Mouse (Mus musculus) ES-Bruce4 (cell line): ENCODE measurements around the gene Ngp. TPM values are rescaled to one million over a fixed set of nuclear protein-coding genes. Genes with fewer than 3 reads are reported as not detected.
"Not testable (repeated sequence)": the region's sequence is repeated elsewhere in the genome, so short reads cannot be mapped to it uniquely, and the experiment has no call there.

Experiments
- H3K27ac ChIP-seq: 2 replicates; pipeline ENCODE4 v1.5.1; 2012; ENCODE audit warnings: low read length, inconsistent platforms; ENCODE audit not compliant: insufficient read depth
- H3K27me3 ChIP-seq: 2 replicates; pipeline ENCODE4 v1.6.1; 2012; ENCODE audit warnings: mild to moderate bottlenecking, low read length, inconsistent platforms; ENCODE audit not compliant: control insufficient read depth, poor library complexity, insufficient read depth, severe bottlenecking
- H3K36me3 ChIP-seq: 2 replicates; pipeline ENCODE4 v1.6.1; 2012; ENCODE audit warnings: inconsistent platforms, mild to moderate bottlenecking, low read length, moderate library complexity; ENCODE audit not compliant: control insufficient read depth, poor library complexity, insufficient read depth, severe bottlenecking
- H3K4me1 ChIP-seq: one replicate; pipeline ENCODE4 v1.8.1; 2011; ENCODE audit warnings: low read length; ENCODE audit not compliant: control insufficient read depth, insufficient read depth
- H3K4me3 ChIP-seq: 2 replicates; pipeline ENCODE4 v1.5.1; 2011; ENCODE audit warnings: low read depth, mild to moderate bottlenecking, low read length
- H3K9ac ChIP-seq: 2 replicates; pipeline ENCODE4 v1.6.1; 2012; ENCODE audit warnings: low read depth, mild to moderate bottlenecking, inconsistent platforms; ENCODE audit not compliant: poor library complexity, severe bottlenecking
- H3K9me3 ChIP-seq: replicated peaks from 2 replicates; pipeline ENCODE4 v1.6.1; 2012; ENCODE audit warnings: mild to moderate bottlenecking, low read length, inconsistent platforms; ENCODE audit not compliant: control insufficient read depth, poor library complexity, insufficient read depth, severe bottlenecking
- CTCF ChIP-seq: IDR thresholded peaks from one replicate; pipeline ENCODE4 v1.8.1; 2011; ENCODE audit warnings: low read depth, low read length
- EP300 ChIP-seq: IDR thresholded peaks from 2 replicates; pipeline ENCODE4 v1.6.1; 2011; ENCODE audit warnings: low read depth, low read length; ENCODE audit not compliant: insufficient read depth
- POLR2A ChIP-seq: IDR thresholded peaks from one replicate; pipeline ENCODE4 v1.8.1; 2011; ENCODE audit warnings: low read length; ENCODE audit not compliant: insufficient read depth
- polyA plus RNA-seq: library from polyadenylated mRNA; stranded (reverse); fragments of >200 nt; gene quantifications from 2 replicates; pipeline ENCODE4 v1.2.4, GENCODE M21; 2011; ENCODE audit warnings: low read depth; ENCODE audit not compliant: missing spikeins, insufficient read depth, insufficient read length

The Ngp gene
- polyA plus RNA-seq = not detected in 2 replicates

GRCm38 (mm10) chr9:110419511-110420112 is at the start of gene Ngp:
Gene Ngp (plus strand): TSS chr9:110419747.
- TF ChIP-seq POLR2A (no peak), CTCF (no peak), EP300 (no peak)
- H3K27ac ChIP-seq = no peak within 1 kb of the TSS
- no peaks in the 10 kb centered on the region for H3K9me3 ChIP-seq
- H3K36me3 ChIP-seq = no peaks in the 10 kb centered on the region
- no peaks in the 10 kb centered on the region for H3K27me3 ChIP-seq
- no peak within 1 kb of the TSS for H3K4me3 ChIP-seq
- no peaks in the 10 kb centered on the region for H3K4me1 ChIP-seq
- no peak within 1 kb of the TSS for H3K9ac ChIP-seq

DNA sequence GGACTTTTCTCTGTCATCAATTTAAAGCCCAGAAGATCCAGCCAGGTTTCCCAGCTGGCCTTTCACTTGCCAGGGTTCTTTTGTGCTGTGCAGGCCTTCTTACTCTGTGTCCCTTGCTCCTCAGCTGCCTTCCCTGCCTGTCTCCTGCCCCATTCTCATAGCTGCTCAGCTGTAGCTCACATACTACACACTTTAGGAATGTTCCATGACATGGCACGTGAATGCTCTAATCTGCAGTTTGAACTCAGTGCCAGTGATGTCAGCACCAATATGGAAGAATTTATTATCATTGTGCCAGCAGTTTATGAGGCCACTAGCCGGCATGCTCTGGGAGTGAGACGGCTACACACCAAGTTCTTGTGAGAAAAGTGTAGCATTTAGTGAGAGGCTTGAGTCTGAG is 49.7 kb upstream of the Ngp start:
- Histone ChIP-seq H3K27me3 (no peaks in the 10 kb centered on the region), H3K36me3 (no peaks in the 10 kb centered on the region), H3K9me3 (no peaks in the 10 kb centered on the region), H3K9ac (no peak overlapping the region), H3K4me3 (no peak overlapping the region), H3K27ac (no peak overlapping the region), H3K4me1 (no peaks in the 10 kb centered on the region)
- TF ChIP-seq CTCF = no peak
- TF ChIP-seq EP300 = no peak
- no peak for TF ChIP-seq POLR2A

DNA sequence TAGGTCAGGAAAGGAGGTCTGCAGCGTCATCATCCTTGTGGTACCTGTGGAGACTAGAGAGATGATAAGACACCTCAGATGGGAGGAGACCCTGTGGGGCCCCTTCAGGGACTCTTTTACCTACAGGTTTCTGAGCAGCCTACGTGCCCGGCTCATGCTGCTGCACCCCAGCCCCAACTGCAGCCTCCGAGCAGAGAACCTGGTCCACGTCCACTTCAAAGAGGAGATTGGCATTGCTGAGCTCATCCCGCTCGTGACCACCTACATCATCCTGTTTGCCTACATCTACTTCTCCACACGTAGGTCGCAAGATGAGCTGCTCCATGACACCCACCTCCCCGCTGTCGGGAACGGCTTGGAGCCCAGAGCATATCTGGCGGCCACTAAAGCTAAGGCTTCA is 45.7 kb upstream of the Ngp start:
- Histone ChIP-seq H3K27me3 (no peaks in the 10 kb centered on the region), H3K36me3 (no peaks in the 10 kb centered on the region), H3K9me3 (no peaks in the 10 kb centered on the region), H3K4me1 (no peaks in the 10 kb centered on the region), H3K4me3 (no peak overlapping the region), H3K9ac (no peak overlapping the region), H3K27ac (no peak overlapping the region)
- TF ChIP-seq CTCF (no peak), EP300 (no peak), POLR2A (no peak)

- Histone ChIP-seq H3K27me3 (no peaks in the 10 kb centered on the region), H3K9ac (no peak overlapping the region), H3K4me3 (no peak overlapping the region), H3K36me3 (no peaks in the 10 kb centered on the region), H3K9me3 (no peaks in the 10 kb centered on the region), H3K27ac (no peak overlapping the region), H3K4me1 (no peaks in the 10 kb centered on the region)
- TF ChIP-seq EP300 = no peak
- TF ChIP-seq CTCF = no peak
- TF ChIP-seq POLR2A = no peak
Measured at GRCm38 (mm10) chr9:110375668-110376067, 43.9 kb upstream of the Ngp start.

GRCm38 (mm10) chr9:110377655-110378054 is 41.9 kb upstream of the Ngp start:
- H3K4me3 ChIP-seq = not testable (repeated sequence)

GRCm38 (mm10) chr9:110379361-110379760 is 40.2 kb upstream of the Ngp start:
- no peak for TF ChIP-seq EP300
- peaks cover 2% of the 10 kb centered on the region for H3K4me1 ChIP-seq

More at GRCm38 (mm10) chr9:110377655-110378054, 41.9 kb upstream of the Ngp start:
- not testable (repeated sequence) for H3K9ac ChIP-seq, H3K27me3 ChIP-seq, H3K9me3 ChIP-seq, H3K27ac ChIP-seq, H3K4me1 ChIP-seq, H3K36me3 ChIP-seq

More at GRCm38 (mm10) chr9:110379361-110379760, 40.2 kb upstream of the Ngp start:
- Histone ChIP-seq H3K9ac (no peak overlapping the region), H3K9me3 (no peaks in the 10 kb centered on the region), H3K4me3 (no peak overlapping the region), H3K27ac (no peak overlapping the region), H3K27me3 (no peaks in the 10 kb centered on the region), H3K36me3 (peaks cover 6% of the 10 kb centered on the region)
